ENCODE assay signal across 8 mouse cellular contexts in genomic region chr10:79716988-79717355, GRCm38 (mm10). TPM values are rescaled to one million over a fixed set of nuclear protein-coding genes. Genes with fewer than 3 reads are reported as not detected.
DNase-seq lines count a peak whose midpoint lies in the region; ATAC-seq and TF ChIP-seq lines count a peak whose summit lies in the region.

No protein-coding gene starts in this region.

- no peaks in the 10 kb centered on the region for H3K9me3 ChIP-seq in heart, embryonic 13.5 days
- no peaks in the 10 kb centered on the region for H3K9me3 ChIP-seq in liver, embryonic 16.5 days (replicated peaks; ENCODE audit: control insufficient read depth, low read length)
- H3K9me3 ChIP-seq in stomach, postnatal 0 days (ENCODE audit: control insufficient read depth, low read length): no peaks in the 10 kb centered on the region

- ATAC-seq in heart, embryonic 13.5 days (ENCODE audit: extremely low read depth, insufficient number of reproducible peaks, low FRiP score, low TSS enrichment): no peak
- ATAC-seq in frontal cortex, adult (ENCODE audit: low TSS enrichment): peak; percentile 21; the same call in 1 of the 2 replicates
- no peak for ATAC-seq in liver, embryonic 16.5 days (ENCODE audit: low read depth)
- no peak for ATAC-seq in stomach, postnatal 0 days (ENCODE audit: low FRiP score, low TSS enrichment)

- no peak for TF ChIP-seq CTCF in stomach, postnatal 0 days (IDR thresholded peaks at IDR 0.05; ENCODE audit: low read depth)

- H3K27me3 ChIP-seq in heart, embryonic 13.5 days (replicated peaks): peaks cover 76% of the 10 kb centered on the region
- H3K27me3 ChIP-seq in liver, embryonic 16.5 days (ENCODE audit: control insufficient read depth, insufficient read depth, low read depth, low read length): peaks cover 58% of the 10 kb centered on the region
- H3K27me3 ChIP-seq in stomach, postnatal 0 days (ENCODE audit: control insufficient read depth, insufficient read depth, low read length): peaks cover 6% of the 10 kb centered on the region; the same call in 1 of the 2 replicates

- no peak overlapping the region for H3K27ac ChIP-seq in heart, embryonic 13.5 days (replicated peaks)
- no peak overlapping the region for H3K27ac ChIP-seq in brown adipose tissue, adult 24 weeks (replicated peaks; ENCODE audit: low read depth, low read length)
- no peak overlapping the region for H3K27ac ChIP-seq in liver, embryonic 16.5 days (ENCODE audit: low read length)
- H3K27ac ChIP-seq in stomach, postnatal 0 days (replicated peaks): no peak overlapping the region

- under 1% methylated on average over 43 of the region's 44 CpGs for WGBS in heart, embryonic 13.5 days
- under 1% methylated on average over 38 of the region's 44 CpGs for WGBS in liver, embryonic 16.5 days (ENCODE audit: insufficient replicate concordance)
- WGBS in stomach, postnatal 0 days: 1% methylated on average over 30 of the region's 44 CpGs

- peaks cover 3% of the 10 kb centered on the region for H3K36me3 ChIP-seq in heart, embryonic 13.5 days
- peaks cover 2% of the 10 kb centered on the region for H3K36me3 ChIP-seq in liver, embryonic 16.5 days (ENCODE audit: control insufficient read depth, insufficient read depth)
- H3K36me3 ChIP-seq in stomach, postnatal 0 days (ENCODE audit: control insufficient read depth, insufficient read depth, low read length): no peaks in the 10 kb centered on the region

- H3K9ac ChIP-seq in heart, embryonic 13.5 days: peak overlapping the region; percentile 73
- H3K9ac ChIP-seq in liver, embryonic 16.5 days (ENCODE audit: low read depth, low read length): no peak overlapping the region
- peak overlapping the region; percentile 31; the same call in 1 of the 2 replicates for H3K9ac ChIP-seq in stomach, postnatal 0 days (ENCODE audit: low read length)

- TF ChIP-seq EP300 in stomach, postnatal 0 days (optimal IDR thresholded peaks at IDR 0.05): no peak

- peaks cover 33% of the 10 kb centered on the region for H3K4me1 ChIP-seq in heart, embryonic 13.5 days
- peaks cover 3% of the 10 kb centered on the region; the same call in 1 of the 2 replicates for H3K4me1 ChIP-seq in brown adipose tissue, adult 24 weeks (ENCODE audit: control insufficient read depth, insufficient read depth, insufficient read length, low read length)
- peaks cover 30% of the 10 kb centered on the region for H3K4me1 ChIP-seq in liver, embryonic 16.5 days (ENCODE audit: control insufficient read depth, low read depth, low read length)
- H3K4me1 ChIP-seq in stomach, postnatal 0 days (replicated peaks; ENCODE audit: control insufficient read depth, insufficient read depth): 0 out of 2 replicates have a peak, but pooled peaks cover 2% of the 10 kb centered on the region

- no peak for DNase-seq in heart, adult 9 months (ENCODE audit: low spot score in 2 of 2)
- DNase-seq in A20 (ENCODE audit: low read depth, low spot score): peak; percentile 40
- no peak for DNase-seq in stomach, postnatal 0 days (ENCODE audit: low spot score)
- DNase-seq in spleen, postnatal 10 days (ENCODE audit: low spot score in 2 of 2): no peak

- H3K4me3 ChIP-seq in heart, embryonic 13.5 days: peak overlapping the region; percentile 67
- H3K4me3 ChIP-seq in brown adipose tissue, adult 24 weeks (ENCODE audit: insufficient read depth, low read depth, low read length): peak overlapping the region; percentile 53
- H3K4me3 ChIP-seq in liver, embryonic 16.5 days (ENCODE audit: low read depth, low read length): peak overlapping the region; percentile 64
- peak overlapping the region; percentile 56 for H3K4me3 ChIP-seq in stomach, postnatal 0 days (ENCODE audit: low read depth, low read length)

- peak overlapping the region; percentile 96 for H3K4me2 ChIP-seq in heart, embryonic 13.5 days
- H3K4me2 ChIP-seq in liver, embryonic 16.5 days (ENCODE audit: low read depth, low read length): peak overlapping the region; percentile 86
- H3K4me2 ChIP-seq in stomach, postnatal 0 days (replicated peaks; ENCODE audit: low read depth): peak overlapping the region; percentile 95

RNA-seq across cellular contexts. Expression of gene Hcn2, which starts 0.5 kb away (rescaled TPM):
- 0.06 and 0.09 TPM in 2 replicates for polyA plus RNA-seq in heart, embryonic 13.5 days (2015; fragmentation: Nextera tagmentation; extraction: Ambion mirVana)
- polyA plus RNA-seq in brown adipose tissue, adult 24 weeks (2012; ENCODE audit: insufficient read depth, insufficient read length, missing spikeins): 0.52 TPM in 1 of 2 replicates, not detected in the other
- polyA plus RNA-seq in liver, embryonic 16.5 days (2015; fragmentation: Nextera tagmentation; extraction: Ambion mirVana): not detected in 2 replicates
- polyA plus RNA-seq in stomach, postnatal 0 days (2015; fragmentation: Nextera tagmentation; extraction: Ambion mirVana): 0.28 and 0.38 TPM in 2 replicates

RNA-seq across cellular contexts. Expression of gene Bsg, which starts 12.7 kb away (rescaled TPM):
- 1,093 and 1,212 TPM in 2 replicates for polyA plus RNA-seq in heart, embryonic 13.5 days (2015; fragmentation: Nextera tagmentation; extraction: Ambion mirVana)
- polyA plus RNA-seq in brown adipose tissue, adult 24 weeks (2012; ENCODE audit: insufficient read depth, insufficient read length, missing spikeins): 495 and 669 TPM in 2 replicates
- polyA plus RNA-seq in liver, embryonic 16.5 days (2015; fragmentation: Nextera tagmentation; extraction: Ambion mirVana): 924 and 947 TPM in 2 replicates
- polyA plus RNA-seq in stomach, postnatal 0 days (2015; fragmentation: Nextera tagmentation; extraction: Ambion mirVana): 1,012 and 1,042 TPM in 2 replicates

RNA-seq across cellular contexts. Expression of gene Gzmm, which starts 28.2 kb away (rescaled TPM):
- 0.67 and 1.0 TPM in 2 replicates for polyA plus RNA-seq in heart, embryonic 13.5 days (2015; fragmentation: Nextera tagmentation; extraction: Ambion mirVana)
- not detected in 2 replicates for polyA plus RNA-seq in brown adipose tissue, adult 24 weeks (2012; ENCODE audit: insufficient read depth, insufficient read length, missing spikeins)
- polyA plus RNA-seq in liver, embryonic 16.5 days (2015; fragmentation: Nextera tagmentation; extraction: Ambion mirVana): 0.15 and 0.22 TPM in 2 replicates
- polyA plus RNA-seq in stomach, postnatal 0 days (2015; fragmentation: Nextera tagmentation; extraction: Ambion mirVana): 0.62 and 0.83 TPM in 2 replicates

RNA-seq across cellular contexts. Expression of gene Polrmt, which starts 29.4 kb away (rescaled TPM):
- 30.2 and 30.9 TPM in 2 replicates for polyA plus RNA-seq in heart, embryonic 13.5 days (2015; fragmentation: Nextera tagmentation; extraction: Ambion mirVana)
- 20.1 and 32.1 TPM in 2 replicates for polyA plus RNA-seq in brown adipose tissue, adult 24 weeks (2012; ENCODE audit: insufficient read depth, insufficient read length, missing spikeins)
- 13.4 and 14.4 TPM in 2 replicates for polyA plus RNA-seq in liver, embryonic 16.5 days (2015; fragmentation: Nextera tagmentation; extraction: Ambion mirVana)
- polyA plus RNA-seq in stomach, postnatal 0 days (2015; fragmentation: Nextera tagmentation; extraction: Ambion mirVana): 16.5 and 20.6 TPM in 2 replicates

RNA-seq across cellular contexts. Expression of gene Cdc34, which starts 35.0 kb away (rescaled TPM):
- 122 and 136 TPM in 2 replicates for polyA plus RNA-seq in heart, embryonic 13.5 days (2015; fragmentation: Nextera tagmentation; extraction: Ambion mirVana)
- 181 and 274 TPM in 2 replicates for polyA plus RNA-seq in brown adipose tissue, adult 24 weeks (2012; ENCODE audit: insufficient read depth, insufficient read length, missing spikeins)
- polyA plus RNA-seq in liver, embryonic 16.5 days (2015; fragmentation: Nextera tagmentation; extraction: Ambion mirVana): 80.5 and 81.5 TPM in 2 replicates
- polyA plus RNA-seq in stomach, postnatal 0 days (2015; fragmentation: Nextera tagmentation; extraction: Ambion mirVana): 85.3 and 86.9 TPM in 2 replicates
